Mouse (Mus musculus) gastrocnemius, postnatal 4 days (tissue): ENCODE data around the gene Mcrip1. TPM values are rescaled to one million over a fixed set of nuclear protein-coding genes. Genes with fewer than 3 reads are reported as not detected.
A peak's percentile ranks its signal among the peaks of the same experiment; 100 is the strongest.

ENCODE experiments used
- DNase-seq, 2 experiments: peaks; one replicate each; pipeline ENCODE4 v3.0.0; 2021 to 2022; ENCODE audit warnings: low spot score in 2 of 2, mixed read lengths in 2 of 2
- total RNA-seq, 2 experiments: library from RNA; stranded (reverse); gene quantifications; 2 replicates each; pipeline ENCODE4 v1.2.3; 2021

Gene Mcrip1
- total RNA-seq, 2 experiments from 2014 or later = 74.0 to 81.3 TPM

DNA sequence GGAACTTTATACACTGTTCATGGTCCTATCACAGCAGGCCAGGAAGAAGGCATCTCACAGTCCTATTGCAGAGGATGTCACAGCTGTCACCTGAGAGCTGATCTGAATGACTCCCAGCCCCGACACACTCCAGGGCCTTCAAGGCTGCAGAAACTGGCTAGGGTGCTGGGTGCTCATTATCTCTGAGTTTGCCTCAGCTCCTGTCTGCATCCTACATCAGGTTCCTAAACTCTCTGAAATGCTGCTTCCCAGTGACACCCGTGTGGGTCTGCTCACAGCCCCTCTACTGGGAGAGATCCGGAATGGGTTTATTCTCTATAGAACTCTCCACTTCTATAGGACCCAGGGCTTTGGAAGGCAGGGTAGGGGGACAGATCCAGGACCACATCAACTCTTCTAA, 1.3 kb downstream of the Mcrip1 start:
- no peak for DNase-seq

DNA sequence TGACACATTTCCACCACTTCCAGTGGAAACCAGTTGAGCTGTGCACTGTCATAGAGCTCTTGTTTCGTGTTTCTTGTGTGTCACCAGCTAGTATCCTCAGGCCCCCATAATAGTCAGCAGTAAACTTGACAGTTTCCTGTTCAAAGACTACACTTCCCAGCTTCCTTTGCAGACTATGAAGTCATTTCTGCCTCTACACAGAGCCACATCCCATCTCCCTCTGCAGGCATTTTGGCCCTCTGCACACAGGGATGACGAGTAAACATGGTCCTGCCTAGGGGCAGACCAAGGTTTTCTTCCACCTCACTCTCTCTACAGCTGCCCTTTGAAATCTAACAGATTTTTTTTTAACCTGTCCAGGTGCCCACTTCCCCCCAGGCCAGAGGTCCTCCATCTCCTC, 2.1 kb downstream of the Mcrip1 start:
- DNase-seq = no peak

DNA sequence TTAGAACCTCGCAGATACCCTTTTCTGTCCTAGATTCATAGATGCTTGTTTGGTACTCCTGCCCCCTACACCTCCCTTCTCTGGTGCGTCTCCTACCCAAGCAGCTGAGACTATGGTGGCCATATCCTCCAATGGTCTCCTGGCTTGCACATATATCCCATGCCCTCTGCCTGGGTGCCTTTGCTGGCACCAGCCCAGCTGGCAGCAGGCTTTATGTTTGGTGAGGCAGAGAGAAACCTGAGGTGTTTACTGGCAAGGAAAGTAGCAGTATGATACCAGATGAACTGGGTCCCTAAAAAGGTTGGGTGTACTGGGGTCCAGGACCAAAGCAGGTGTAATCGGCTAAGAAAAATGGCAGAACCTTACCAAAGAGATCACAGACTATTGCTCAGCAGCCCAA, 3.6 kb downstream of the Mcrip1 start:
- no peak for DNase-seq

DNA sequence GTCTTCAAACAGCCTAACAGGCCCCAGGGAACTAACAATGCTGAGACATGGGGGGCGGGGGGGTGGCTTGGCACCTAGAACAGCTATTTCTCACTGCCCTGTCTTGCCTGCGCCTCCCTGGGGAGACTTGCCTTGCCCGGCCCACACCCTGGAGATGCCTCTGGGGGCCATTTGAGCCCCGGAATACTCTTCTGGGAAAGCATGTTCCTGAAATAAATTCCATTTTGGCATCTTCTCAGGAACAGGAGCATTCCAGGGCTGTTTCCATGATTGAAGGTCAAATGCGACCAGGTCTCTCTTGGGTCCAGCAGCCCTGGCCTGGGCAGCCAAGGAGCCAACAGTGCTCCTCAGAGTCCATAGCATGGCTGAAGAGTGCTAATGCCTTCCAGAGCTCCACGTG, 7.2 kb downstream of the Mcrip1 start:
- no peak for DNase-seq

DNA sequence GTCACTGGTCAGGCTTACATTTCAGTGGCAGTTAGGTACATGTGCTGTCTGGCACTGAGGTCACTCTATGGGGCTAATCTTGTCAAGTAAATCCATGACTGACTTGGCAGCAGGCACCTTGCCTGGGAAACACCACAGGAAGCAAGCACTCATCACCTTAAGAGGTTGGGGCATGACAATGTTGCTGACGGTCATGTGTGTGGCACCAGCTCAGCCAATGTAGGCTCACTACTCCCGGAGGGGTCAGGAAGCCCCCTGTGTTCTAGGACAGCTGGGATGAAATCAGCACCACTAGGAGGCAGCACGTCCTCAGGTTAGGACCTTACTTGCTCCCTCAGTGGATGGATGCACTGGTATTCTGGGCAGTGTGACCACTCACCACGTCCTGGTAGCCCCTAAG, 7.6 kb downstream of the Mcrip1 start:
- peak; percentile 15 to 22 for DNase-seq

DNA sequence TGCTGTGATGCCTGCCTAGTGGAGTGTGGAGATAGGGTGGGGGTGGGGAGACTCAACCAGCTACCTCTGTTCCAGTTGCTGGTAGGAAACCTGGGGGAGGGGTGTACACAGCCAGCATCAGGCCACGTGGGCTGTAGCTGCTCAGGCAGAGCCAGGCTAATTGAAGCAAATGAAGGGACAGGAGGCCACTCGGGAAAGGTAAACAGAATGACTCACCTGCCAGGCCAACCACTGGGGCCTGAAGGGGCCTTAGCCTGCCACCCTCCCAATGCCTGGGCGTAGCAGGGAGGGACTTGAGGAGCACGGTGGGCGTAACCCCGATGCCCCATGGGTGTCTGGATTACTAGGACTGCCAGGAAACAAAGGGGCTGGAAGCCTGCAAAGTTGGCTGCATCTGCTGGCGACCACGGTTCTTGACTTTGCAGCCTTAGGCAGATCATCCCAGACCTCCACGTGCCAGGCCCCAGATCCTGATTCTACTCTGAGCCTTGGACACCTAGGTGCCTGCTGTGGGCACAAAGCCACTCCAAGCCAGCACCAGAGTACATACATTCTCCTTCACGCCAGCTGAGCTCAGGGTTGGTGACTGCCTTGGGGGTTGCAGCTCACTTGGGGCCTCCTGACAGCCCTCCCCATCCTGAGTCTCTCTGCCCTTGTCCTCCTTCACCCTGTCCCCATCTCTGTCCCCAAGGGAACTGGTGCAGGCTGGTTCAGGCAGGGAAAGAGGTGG, 10.1 kb downstream of the Mcrip1 start:
- DNase-seq = peak; percentile 15 to 16

DNA sequence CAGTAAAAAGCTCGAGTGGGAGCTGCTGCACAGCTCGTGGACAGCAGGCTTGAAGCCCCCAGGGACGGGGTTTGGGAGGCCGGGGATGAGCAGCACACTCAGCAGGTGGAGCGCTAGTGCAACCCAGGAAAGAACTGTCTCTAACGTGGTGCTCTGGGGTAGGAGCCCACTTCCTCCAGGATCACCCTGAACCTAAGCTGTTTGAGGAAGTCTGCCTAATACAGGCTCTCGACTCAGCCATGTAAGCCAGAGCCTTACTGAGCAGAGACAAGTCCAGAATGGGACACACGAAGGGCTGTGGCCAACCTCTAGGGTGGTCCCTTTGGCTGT, 10.6 kb downstream of the Mcrip1 start:
- DNase-seq = peak in 1 of 2 experiments; percentile 14

DNA sequence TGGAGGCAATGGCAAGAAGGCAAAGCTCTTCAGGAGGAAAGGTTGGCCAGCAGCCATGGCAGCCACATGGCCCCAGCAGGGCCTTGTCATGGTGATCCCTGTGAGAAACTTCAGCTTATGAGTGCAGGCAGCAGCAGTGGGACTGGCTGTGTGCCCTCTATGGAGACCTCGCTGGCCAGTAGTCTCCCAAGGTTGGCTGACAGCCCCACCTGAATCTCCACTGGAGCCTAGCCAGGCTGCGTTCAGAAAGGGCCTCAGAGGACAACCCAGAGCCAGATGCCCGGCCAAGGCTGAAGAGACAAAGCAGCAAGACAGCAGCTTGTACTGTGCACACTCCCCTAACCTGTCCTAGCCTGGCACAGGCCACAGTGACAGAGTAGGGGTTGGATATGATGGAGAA, 11.0 kb downstream of the Mcrip1 start:
- peak; percentile 30 to 47 for DNase-seq

DNA sequence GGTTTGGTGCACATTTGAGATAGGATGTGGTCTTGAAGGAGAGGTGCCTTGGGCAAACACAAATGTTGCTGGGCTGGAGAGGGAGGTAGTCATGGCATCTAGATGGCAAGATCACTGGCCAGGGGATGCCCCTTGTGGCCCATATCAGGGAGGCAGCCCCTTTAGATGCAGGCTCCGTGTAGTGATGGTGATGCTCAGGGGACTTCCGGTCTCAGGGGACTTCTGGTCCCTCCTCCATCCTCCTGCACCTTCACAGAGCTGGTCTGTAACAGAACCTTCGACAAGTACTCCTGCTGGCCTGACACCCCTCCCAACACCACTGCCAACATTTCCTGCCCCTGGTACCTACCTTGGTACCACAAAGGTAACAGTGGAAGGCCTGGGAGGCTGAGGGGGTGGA, 13.7 kb downstream of the Mcrip1 start:
- DNase-seq = no peak

DNA sequence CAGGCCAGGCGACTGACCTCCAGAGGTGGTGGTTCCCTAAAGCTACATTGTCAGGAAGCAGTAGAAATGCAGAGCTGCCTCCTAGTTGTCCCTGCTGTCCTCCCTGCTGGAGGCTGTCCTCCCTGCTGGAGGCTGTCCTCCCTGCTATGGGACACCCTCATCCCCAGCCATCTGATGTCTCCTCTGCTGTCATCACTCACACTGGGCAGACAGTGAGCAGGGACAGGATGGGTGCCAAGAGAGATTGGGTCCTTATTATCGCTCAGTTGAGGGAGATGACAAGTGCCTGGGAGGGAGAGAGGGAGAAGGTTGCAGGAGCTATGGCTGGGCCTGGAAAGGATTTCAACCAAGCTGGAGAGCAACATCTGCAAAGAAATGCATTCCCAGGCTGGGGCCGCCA, 14.4 kb downstream of the Mcrip1 start:
- no peak for DNase-seq

DNA sequence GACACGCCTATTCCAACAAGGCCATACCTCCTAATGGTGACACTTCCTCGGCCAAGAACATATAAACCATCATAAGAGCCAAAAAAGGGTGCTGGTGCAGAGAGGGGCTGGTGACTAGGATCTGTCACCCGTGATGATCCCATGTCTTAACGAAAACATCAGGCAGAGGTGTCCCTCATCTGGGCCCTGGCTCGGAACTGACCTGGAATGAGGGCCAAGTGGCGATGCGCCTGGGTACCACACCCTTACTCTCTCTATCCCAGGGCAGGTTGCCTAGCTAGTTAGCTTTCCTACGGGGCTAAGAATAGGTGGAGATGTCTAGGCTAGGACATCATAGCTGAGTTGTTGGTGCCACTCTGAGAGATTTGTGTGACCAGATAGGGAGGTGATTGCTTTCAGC, 15.4 kb downstream of the Mcrip1 start:
- no peak for DNase-seq

DNA sequence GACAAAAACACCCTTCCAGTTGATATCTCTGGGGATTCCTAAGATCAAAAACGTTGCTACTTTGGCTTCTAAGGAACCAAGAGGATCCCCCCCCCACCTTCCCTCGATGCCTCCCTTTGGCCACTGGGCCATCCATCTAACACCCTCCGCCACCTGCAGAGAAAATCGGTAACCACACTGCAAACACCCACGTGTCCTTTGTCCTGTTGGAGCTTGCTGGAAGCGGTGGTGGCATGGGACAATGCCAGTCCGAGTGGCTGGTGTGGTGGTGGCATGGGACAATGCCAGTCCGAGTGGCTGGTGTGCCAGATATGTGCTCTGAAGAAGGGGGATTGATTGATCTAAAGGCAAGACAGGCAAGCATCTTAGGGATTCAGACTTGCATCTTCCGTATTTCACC, 17.9 kb downstream of the Mcrip1 start:
- DNase-seq = no peak

DNA sequence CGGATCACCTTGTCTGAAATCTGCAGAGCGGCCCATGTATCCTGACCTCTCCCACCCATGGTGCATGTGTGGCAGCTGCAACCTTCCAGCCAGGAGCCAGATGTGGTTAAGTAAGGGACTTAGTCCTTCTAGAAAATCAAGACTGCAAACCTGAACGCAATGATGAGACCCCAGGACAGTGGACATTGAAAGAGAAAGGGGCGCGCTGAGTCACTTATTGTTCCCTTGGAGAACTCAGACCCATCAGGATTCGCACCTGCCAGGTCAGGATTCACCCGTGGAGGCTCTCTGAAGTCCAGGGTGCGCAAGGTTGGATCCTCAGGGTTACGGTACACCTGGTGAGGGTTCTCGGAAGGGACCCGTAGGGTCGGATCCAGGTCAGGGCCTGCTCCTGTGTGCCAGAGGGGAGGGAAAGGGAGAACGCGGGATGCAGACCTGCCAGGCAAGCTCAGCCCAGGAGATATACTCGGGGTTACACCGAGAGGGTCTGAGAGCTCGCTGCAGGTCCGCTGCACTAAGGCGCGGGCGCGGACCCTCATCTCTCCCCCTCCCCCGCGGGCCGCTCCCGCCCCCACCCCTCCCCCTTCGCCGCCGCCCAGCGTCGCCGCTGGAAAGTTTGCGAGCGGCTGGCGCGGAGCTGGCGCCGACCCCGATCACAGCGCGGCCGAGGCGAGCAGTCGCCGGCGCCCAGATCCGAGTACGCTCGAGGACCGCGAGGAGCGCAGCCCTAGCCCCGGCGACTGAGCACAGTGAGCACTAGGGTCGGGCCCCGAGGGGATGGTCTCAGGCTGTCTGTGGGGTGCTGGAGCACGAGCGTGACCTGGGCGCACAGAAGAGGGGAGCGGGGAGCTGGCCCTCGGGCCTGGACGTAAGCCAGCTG, 19.2 kb downstream of the Mcrip1 start, which contains the start of gene Gcgr:
Gcgr (plus strand) TSS at position 615 of the 880 bp plus-strand sequence.
- peak in 1 of 2 experiments; percentile 47 for DNase-seq

DNA sequence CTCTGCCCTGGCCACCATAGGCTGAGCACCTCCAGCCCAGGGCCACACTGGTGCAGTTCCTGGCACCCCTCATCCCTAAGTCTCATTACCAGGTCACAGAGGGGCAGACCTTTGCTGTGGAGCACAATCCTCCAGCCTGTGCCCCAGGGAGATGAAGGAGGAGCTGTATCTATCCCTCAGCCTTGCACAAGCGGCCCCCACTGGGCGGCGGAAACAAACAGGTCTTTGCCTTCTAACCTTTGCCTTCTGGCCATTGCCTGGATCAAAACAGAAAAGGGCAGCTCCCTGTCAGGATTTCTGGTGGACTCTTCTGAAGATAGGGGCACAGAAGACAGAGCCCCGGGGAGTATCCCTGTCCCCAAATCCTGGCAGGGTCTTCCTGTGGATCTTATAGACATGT, 20.6 kb downstream of the Mcrip1 start:
- no peak for DNase-seq

DNA sequence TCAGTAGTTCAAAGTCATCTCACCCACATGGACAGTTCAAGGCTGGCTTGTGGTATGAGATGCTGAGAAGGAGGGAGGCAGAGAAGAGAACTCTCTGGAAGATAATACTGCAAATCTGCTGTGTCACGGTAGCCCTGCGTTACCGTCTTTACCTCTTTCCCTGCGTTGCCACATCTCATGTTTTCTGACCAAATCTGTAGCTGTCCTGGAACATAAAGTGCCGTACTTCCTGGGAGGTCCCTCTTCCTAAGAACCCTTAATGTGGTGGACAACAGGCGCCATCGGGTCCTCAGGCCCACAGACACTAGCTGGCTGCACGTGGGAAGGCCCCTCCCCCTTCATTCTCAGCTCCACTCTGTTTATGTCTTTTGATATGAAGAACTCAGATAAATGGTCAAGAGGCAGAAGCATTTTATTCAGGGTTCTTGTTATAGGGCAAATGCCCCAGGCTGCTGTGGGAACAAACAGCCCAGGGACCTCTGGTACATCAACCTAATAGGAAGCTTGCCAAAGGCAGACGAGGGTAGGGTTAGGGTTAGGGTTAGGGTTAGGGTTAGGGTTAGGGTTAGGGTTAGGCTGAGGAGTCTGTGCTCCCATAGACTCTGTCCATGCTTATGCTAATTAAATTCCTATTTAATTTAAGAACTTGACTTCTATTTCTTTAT, 21.7 kb downstream of the Mcrip1 start:
- DNase-seq = no peak

DNA sequence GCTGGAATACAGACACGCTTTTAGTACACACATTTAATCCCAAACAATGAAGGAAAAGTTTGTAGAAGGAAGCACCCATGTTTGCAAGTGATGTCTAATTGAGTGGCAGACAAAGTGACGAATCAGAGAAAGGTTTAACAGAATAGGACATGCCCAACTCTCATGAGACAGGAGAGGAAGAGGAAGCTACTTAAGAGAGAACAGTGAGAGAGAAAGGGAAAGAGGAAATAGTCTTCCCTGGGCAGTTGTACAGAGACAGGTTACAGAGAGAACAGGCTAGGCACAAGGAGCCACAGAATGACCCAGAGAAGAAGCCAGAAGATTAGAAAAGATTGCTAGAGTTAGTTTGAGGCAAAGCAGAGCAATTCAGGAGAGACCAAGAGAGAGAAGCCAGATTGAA, 23.6 kb downstream of the Mcrip1 start:
- DNase-seq = no peak

DNA sequence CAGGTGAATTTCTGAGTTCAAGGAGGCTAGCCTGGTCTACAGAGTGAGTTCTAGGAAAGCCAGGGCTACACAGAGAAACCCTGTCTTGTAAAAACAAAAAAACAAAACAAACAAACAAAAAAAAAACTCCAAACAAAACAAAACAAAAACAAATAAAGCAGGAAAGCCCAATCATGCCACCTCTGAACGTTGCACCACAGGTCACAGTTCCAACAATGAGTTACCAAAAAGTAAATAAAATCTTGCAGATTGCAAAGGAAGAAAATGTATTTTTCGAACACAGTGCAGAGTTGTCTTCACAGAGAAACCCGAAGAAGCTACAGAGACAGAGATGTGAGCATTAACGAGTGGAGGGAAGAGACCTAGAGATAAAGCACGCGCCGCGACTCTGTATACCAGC, 26.9 kb downstream of the Mcrip1 start:
- no peak for DNase-seq

DNA sequence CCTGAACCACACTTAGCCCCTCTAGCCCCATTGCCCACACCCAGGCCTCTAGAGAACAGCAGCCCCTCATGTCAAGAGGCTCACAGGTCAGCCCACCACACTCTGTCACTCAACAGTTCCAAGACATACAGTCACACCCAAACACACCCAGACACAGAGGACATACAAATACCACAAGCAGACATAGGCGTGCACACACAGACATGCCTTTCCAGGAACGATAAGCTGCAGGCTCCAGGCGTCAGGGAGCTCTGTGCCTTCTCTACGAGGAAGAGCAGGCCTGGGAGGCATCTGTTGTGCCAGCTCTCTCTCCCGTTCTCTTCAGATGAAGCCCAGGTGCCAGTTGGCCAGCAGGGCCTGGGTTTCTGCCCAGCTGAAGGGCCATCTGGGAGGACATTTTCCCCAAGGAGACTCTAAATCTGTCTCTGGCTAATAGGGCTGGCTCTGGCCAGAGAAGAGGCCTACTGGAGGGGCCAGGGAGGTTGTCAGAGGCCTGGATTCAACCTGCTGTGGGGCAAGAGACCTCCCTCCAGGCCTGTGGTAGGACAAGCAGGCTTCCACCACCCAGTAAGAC, 28.5 kb downstream of the Mcrip1 start:
- peak in 1 of 2 experiments; percentile 21 for DNase-seq

DNA sequence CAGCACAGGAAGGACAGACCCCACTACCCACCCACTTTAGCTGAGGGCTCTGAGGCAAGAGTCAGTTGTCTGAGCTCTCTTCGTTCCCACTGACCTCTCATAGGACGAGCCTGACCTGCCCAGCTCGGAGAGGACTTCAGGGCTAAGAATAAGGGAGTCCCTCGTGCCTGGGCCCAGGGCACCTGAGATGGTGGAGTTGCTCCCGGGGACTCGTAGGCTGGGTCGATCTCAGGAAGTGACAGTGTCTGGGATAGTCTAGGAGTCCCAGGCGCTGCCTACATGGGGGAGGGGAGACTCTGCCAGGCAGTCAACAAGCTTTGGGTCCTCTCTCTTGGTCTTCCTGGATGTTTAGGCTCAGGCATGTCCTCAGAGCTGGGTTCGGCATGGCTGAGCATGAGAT, 29.0 kb downstream of the Mcrip1 start:
- no peak for DNase-seq

DNA sequence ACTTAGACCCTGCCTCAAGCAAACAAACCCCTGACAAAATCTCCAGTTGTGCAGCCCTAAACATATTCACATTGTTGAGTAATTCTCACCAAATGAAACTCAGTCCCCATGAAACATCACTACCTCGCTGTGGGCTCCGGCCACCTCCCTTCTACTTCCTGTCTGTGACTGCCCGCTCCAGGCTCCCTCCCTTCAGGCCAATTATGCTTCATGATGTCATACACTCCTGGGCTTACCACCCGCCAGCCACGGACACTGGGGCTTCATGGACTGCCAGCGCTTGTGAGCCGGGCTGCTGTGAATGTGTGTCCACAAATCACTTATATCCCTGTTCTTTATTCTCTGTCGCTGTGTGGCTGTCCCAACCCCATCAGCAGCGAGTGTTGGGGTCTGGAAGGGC, 29.8 kb downstream of the Mcrip1 start:
- peak in 1 of 2 experiments; percentile 43 for DNase-seq

DNA sequence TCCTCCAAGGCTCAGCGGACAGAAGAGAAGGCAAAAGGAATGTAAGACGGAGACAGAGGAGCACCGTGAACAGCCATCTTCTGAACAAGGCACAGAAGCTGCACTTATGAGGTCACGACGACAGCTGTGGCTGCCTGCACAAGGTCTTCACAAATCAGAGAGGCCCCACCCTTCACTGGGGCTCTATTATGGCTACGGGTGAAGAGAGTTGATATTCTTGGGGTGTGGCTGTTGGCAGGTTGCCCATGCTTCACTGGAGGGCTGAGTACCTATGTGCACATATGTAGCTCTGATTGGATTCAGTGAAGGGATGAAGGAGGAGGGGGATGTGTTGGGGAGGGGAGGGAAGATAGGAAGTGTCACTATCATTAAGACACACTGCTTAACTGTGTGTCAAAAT, 31.0 kb downstream of the Mcrip1 start:
- DNase-seq = no peak

DNA sequence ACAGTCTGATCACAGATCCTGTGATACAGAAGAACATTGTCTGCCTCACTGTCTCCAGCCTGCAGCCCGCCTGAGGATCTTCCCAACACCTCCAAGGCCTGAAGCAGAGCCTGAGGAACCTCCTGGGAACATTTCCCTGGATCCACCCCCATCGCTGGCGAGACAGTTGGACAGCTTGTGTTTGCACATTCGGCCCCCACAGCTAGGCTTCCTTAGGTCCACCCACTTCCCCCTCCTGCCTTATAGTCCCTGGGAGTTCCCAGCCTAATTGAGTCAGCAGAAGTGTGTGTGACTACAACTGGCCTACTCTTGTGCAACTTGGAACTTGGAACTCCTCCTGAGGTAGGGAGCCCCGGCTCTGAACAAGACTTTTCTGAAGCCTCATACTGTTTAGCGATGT, 31.5 kb downstream of the Mcrip1 start:
- DNase-seq = peak in 1 of 2 experiments; percentile 14
